Mouse (Mus musculus): ENCODE results near the gene Ncf1. TPM values are rescaled to one million over a fixed set of nuclear protein-coding genes. Genes with fewer than 3 reads are reported as not detected.
A peak's percentile ranks its signal among the peaks of the same experiment; 100 is the strongest.

The Ncf1 gene
- total RNA-seq, 2 experiments from 2014 or later, result 8.6 to 9.2 TPM

DNA sequence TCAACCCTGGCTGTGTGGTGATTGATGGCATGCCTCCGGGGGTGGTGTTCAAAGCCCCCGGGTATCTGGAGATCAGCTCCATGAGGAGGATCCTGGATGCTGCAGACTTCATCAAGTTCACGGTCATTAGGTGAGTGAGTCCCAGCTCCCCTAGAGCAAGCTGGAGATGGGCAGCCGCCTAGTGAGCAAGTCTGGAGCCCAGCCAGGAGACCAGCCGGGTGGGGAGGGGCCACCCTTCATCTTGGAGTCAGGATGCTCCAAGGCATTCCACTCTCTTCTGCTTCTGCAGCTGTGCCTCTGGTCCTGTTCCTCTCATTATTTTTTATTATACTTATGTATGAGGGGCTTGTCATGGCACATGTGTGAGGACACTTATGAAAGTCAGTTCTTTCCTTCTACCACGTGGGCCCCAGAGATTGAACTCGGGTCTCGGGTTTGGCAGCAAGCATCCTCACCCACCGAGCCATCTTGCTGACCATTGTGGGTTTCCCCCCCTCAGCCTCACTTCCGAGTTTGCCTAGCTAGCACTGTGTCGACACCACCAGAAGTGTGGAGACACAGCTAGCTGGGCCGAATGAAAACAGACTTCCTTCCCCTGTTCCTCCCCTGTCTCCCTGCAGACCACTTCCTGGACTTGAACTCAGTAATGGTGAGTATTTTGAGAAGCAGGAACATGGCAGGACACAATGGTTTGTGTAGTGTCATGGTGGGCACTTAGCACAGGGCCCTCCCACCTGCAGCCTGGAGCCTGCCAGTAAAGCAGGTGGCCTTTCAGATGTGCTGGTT lies 15.2 kb downstream of the Ncf1 start:
- DNase-seq (ENCODE audit: low spot score in 2 of 2), result no peak

DNA sequence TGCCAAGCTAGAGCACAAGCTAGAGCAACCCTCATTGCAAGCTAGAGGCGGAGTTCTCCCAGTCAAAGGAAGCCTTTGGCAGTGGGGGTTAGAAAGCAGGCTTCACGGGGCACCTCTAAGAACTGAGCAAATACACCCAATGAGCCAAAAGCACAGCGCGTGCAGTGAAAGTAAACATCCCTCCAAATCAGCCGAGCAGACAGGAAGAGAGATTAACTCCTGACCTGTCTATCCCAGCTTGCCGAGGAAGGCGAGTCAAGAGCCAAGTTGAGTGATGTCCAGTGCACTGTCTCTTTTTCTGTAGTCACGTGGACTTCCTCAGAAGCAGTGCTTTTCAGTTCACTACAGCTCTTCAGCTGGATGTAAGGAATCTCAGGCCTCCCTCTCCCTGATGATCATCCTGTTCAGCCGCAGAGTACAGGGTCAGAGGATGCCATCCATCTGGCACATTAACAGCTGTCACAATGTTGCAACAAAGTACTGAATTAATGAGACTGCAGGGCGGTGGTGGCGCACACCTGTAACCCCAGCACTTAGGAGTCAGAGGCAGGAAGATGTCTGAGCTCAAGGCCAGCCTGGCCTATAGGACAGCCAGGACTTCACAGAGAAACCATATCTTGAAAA lies 19.4 kb downstream of the Ncf1 start:
- no peak for DNase-seq (ENCODE audit: low spot score in 2 of 2)

DNA sequence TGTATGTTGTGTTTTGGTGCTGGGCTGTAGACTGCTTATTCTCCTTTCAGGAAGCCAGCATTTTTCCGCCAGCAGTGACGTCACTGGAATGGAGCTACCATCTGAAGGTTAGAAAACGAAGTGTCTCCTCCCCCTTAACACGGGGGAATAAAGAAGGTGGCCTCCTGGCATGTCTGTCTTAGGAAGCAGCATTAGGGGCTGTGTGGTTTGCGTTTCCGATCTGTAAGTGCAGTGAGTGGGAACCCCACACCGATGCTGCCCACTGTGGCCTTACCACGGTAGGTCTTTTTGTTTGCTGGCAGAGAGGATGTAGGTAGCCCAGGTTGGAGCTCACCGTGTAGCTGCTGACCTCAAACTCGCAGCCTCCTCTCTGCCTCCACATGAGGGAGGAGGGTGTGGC lies 22.7 kb downstream of the Ncf1 start:
- no peak for DNase-seq (ENCODE audit: low spot score in 2 of 2)

DNA sequence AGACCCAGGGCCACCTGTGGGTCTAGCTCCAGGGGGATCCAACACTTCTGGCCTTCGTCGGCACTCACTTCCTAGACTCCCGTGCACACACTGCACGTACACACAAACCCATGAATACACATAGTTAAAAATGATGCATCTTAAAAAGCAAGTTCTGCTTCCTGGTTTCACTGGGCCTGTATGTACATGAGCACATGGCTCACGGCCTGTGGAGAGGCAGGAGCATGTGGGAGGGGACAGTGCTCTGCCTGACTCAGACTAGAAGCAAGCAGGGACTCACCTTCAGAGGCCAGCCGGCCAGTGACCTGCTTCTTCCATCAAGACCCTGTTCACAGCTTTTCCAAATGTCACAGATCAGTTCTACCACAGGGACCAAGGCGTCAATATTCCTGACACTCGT lies 35.8 kb downstream of the Ncf1 start:
- no peak for DNase-seq (ENCODE audit: low spot score in 2 of 2)

DNA sequence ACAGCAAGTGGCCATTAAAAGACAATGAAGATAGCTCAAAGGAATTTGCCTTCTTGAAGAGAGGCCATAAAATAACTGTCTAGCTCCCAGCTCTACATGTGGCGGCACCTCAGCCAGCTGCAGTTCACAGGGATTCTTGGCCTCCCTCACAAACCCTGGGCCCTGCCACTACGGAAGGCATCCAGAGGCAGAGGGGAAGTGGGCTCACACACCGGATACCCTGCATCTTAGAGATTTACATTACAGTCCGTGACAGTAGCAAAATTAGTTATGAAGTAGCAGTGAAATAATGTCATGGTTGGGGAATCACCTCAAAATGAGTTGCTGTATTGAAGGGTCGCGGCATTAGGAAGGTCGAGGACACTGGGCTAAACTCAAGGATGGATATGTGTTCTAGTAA lies 40.9 kb downstream of the Ncf1 start:
- DNase-seq (ENCODE audit: low spot score in 2 of 2), result no peak

DNA sequence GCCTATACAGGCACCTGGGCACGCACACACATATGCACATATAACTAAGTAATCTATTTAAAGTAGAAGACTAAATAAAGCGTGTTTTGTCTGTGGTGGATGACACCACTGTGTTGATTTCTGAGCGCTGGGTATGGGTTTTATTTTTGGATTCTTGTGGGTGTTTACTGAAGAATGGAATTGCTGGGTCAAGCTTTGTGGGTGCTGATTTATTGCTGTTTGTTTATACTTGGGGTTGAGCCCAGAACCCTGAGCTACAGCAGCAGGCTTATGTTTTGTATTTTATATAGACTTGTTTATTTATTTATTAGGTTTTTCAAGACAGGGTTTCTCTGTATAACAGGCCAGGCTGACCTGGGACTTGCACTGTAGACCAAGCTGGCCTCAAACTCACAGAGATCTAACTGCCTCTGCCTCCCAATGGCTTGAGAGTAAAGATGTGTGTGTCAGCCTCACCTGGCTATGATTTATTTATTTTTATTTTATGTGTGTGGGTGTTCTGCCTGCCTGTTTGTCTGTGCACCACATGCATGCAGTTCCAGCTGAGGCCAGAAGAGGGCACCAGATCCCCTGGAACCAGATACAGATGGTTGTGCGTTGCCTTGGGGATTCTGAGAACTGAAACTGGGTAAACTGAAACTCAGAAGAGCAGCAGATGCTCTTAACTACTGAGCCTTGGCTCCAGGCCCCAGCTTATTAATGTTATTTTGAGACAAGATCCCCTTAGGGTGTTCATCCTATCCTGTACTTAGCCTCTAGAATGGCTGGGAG lies 42.3 kb downstream of the Ncf1 start:
- DNase-seq (ENCODE audit: low spot score in 2 of 2), result peak in 1 of 2 experiments; percentile 67

DNA sequence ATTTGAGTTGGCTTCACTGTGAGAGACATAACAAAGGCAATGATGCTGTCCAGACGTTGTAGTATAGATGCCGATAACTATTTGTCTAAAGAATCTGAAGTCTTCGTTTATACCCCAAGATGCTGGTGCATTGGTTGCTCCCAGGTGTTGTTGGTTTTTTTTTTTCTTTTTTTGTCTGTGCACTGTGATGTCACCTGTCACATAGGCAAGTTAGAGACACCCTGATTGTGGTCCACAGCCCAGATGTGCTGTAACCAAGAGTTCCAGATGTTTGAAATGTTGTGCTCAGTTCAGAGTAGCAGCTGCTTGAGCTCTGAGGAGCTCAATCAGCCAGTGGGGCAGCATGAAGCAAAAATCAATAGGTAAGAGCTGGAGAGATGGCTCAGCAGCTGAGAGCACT lies 43.4 kb downstream of the Ncf1 start:
- DNase-seq (ENCODE audit: low spot score in 2 of 2), result no peak

DNA sequence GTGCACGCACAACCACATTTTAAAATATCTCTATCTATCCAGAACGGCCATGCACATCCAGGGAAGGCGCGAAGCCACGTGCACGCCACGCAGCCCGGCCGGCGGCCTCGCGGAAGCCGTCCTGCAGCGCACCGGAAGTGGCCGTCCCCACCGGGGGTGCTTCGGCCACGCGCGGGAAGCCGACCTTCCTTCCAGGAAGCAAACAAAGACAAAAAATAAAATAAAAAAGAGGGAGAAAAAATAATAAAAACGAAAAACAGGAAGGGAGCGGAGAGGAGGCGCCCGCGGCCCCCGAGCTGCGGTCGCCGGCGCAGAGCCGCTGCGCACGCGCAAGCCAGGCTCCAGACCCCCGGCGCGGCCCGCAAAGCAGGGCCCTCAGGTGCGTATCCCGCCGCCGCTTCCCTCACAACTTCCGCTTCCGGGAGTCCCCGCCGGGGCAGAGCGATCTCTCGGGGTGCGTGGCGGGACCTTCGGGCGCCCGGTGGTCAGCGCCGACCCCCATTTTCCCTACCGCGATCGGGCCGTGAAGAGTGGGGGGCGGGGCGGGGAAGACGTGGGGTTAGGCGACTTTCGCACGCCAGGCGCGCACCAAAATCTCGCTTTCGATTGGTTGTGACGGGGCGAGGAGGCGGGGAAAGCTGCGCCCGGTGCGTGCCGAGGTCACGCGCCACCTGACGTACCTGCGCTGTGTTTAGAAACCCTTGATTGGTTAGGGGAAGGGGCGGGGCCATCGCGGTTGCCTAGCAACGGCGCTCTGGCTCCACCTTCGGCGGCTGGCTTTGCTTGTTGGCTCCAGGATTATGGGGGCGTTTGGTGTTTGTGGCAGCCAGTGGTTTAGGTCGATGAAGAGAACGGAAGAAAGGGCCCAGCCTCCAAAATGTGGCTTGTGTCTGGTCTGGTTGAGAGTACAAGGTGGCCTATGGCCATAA lies 45.3 kb downstream of the Ncf1 start, which contains the start of gene Gtf2ird2:
TSS of gene Gtf2ird2 (plus strand) at position 140 of the 929 bp plus-strand sequence.
- peak; percentile 98 to 99 for DNase-seq (ENCODE audit: low spot score in 2 of 2)

DNA sequence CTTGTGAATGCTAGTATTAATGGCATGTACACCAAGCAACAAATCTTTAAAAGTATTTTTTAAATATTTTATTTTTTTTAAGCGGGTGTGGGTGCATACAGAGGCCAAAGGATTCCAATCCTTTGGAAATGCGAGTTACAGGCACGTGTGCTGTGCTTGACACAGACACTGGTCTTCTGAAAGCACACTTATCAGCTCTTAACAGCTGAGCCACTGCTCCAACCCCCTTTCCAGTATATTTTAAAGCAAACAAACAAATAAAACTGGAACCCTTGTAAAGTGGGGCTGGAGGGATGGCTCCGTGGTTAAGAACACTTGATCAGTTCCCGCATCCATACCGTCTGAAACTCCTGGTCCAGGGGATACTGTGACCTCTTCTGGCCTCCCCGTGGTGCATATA lies 46.3 kb downstream of the Ncf1 start:
- DNase-seq (ENCODE audit: low spot score in 2 of 2), result no peak

DNA sequence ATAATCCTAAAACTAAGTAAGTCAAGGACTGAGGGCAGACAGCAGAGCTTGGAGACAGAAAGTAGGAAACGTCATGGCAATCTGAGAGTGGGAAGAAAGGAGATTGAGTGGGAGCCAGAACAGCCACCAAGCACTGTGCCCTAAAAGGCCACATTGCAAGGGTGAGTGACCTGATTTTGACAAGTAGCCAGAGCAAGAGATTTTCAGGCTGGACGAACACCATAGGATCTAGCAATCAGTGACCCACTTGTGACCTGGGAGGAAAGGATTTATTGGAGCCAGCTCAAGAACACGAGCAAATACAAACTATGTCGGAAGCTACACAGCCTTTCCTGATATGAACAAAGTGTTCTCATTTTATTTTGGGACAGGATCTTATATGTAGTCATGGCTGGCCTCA lies 46.7 kb downstream of the Ncf1 start:
- DNase-seq (ENCODE audit: low spot score in 2 of 2), result no peak

DNA sequence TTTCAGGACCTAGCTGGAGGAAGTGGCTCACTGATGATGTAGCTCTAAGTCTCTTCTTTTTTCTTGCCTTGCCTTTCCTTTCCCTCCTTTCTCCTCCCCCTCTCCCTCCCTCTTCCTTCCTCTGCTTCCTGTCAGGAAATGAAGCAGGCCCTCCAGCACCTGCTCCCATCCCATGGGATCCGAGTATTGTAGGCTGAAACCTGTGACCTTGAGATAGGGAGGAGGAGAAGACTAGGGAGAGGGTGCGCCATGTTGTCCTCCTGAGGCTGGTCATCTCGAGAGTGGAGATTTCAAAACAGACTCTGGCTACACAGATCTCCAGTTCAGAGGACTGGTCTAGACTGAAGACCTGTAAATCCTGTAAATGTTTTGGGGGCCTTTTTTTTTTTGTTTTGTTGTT lies 47.3 kb downstream of the Ncf1 start:
- no peak for DNase-seq (ENCODE audit: low spot score in 2 of 2)

DNA sequence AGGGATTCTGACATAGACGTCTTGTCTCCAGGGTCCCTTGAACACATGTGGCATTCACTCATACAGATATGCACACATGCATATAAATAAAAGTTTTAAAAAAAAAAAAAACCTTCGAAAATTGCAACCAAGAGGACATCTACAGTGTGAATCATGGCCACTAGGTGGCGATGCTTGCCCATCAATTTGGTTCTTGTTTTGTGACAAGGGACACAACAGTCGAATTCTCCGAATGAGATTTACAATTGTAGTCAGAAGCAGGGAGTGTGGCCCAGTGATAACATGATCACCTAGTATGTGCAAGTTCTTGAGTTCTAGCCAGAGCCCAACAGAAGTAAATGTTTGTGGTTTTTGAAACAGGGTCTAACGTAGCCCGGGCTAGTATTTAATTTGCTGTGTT lies 49.6 kb downstream of the Ncf1 start:
- peak; percentile 59 to 92 for DNase-seq (ENCODE audit: low spot score in 2 of 2)

DNA sequence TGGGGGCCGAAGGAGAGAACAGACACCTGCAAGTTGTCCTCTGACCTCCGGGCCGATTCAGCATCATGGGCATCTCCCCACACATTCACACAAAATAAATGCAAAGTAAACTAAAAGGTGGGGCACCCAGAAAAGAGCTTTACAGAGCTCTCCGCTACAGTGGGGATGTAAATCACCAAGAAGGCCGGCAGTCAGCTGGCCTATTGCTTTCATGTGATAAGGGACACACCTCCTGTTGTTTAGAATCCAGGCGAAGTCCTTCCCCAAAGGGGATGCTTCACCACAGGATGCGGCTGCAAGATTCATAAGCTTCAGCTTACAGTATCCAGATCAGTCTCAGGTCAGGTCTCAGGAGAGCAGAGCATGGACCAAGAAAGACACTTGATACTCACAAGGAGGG lies 50.9 kb downstream of the Ncf1 start:
- DNase-seq (ENCODE audit: low spot score in 2 of 2), result no peak

DNA sequence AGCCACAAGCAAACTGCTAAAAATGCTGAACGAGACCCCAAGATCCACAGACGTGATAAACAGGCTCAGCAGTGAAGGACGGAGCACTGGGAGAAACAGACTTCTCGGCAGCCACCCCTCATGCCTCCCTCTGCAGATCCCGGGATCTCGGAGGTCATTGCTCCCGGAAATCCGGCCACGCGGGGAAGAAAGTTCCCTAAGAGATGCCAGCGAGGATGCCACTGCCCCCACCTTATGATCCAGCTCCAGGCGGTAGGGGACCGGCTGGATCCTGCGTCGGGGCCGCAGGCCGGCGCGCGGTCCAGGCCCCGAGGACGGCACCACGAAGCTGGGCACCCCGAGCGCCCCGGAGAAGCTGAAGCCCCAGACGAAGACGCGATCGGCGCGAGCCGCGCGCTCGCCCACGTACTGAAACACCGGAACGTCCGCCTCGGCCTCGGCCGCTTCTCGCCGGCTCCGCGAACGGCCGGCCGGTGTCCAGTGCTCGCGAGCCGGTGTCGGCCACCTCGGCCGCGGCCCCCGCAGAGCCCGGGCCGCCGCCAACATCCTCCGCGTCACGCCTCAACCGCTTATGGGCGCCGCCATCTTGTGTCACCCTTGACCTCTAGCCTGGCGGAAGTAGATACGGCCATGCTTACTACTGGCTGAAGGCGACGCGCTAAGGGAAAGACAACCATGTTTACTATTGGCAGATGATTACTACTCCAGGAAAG lies 53.1 kb downstream of the Ncf1 start, which contains the start of gene Rcc1l:
TSS of gene Rcc1l (minus strand) at position 606 of the 713 bp plus-strand sequence.
- peak; percentile 74 to 93 for DNase-seq (ENCODE audit: low spot score in 2 of 2)

DNA sequence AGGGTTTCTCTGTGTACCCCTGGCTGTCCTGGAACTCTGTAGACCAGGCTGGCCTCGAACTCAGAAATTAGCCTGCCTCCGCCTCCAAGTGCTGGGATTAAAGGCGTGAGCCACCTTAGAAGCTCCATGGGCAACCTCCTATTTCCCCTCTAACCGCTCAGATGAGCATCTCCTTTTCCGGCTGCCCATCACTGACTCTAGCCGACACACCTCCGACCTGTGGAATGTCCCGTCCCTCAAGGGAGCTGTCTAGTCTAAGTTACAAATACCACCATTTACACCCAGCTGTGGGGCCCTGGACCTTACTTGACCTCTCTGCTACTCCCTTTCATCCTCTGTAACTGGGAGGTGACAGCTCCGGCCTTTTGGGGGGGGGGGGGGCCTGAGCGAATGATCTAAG lies 53.7 kb downstream of the Ncf1 start:
- no peak for DNase-seq (ENCODE audit: low spot score in 2 of 2)

DNA sequence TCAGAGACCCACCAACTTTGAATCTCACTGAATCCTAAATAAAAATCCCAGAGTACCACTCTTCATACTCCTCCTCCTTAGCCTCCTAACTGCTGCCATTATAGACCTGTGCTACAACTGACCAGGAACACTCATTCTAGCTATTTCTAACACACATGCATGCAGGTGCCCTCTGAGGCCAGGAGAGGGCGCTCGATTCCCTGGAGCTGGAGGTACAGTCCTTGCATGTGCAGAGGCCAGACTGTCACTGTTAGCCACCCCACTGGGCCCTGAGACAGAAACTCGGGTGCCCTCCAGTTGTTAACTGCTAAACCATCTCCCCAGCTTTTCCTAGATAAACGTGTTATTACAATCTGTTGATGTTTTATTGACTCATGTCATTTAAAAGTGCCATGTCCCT lies 56.2 kb downstream of the Ncf1 start:
- DNase-seq (ENCODE audit: low spot score in 2 of 2), result no peak

DNA sequence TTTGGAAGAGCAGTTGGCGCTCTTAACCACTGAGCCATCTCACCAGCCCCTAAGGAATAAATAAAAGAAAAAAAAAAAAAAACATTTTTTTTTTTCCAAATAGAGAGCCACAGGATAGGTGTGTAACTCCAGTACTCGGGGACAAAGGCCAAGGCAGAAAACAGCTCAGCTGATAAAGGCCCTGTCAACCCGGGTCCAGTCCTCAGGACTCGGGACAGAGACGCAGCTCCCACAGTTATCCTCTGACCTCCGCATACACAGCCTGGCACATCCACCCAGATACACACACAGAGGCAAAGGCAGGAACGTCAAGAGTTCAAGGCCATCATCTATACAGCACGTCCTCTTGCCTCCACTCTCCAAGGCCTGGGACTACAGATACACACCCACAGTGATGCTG lies 59.3 kb downstream of the Ncf1 start:
- no peak for DNase-seq (ENCODE audit: low spot score in 2 of 2)
